Mouse (Mus musculus) megakaryocyte, embryonic 14.5 days (primary cell): ENCODE measurements around the gene Narf.

Source experiments
- FLI1 ChIP-seq: IDR thresholded peaks from 2 replicates; pipeline ENCODE4 v1.6.1; 2012; ENCODE audit warnings: low read length, inconsistent platforms, mixed read lengths
- GATA1 ChIP-seq: IDR thresholded peaks from 3 replicates; pipeline ENCODE4 v1.6.1; 2012; ENCODE audit warnings: mixed read lengths, low read length, inconsistent platforms, borderline replicate concordance

- TF ChIP-seq GATA1, result no peak
- TF ChIP-seq FLI1, result no peak
Observed at GRCm38 (mm10) chr11:121221321-121222010, 15.6 kb upstream of the Narf start.
